Mouse (Mus musculus) olfactory bulb, adult 2 months (tissue): ENCODE results near the gene Cacna2d4.

Source experiments
- CTCF ChIP-seq: fragments of 200-500 bp; IDR thresholded peaks from 2 replicates; pipeline ENCODE4 v1.5.1; 2012; ENCODE audit warnings: low read depth, mild to moderate bottlenecking, low read length, moderate library complexity; ENCODE audit not compliant: insufficient read depth
- POLR2A ChIP-seq: fragments of 200-500 bp; IDR thresholded peaks from 2 replicates; pipeline ENCODE4 v1.6.1; 2012; ENCODE audit warnings: mild to moderate bottlenecking, low read depth, low read length, moderate library complexity; ENCODE audit not compliant: insufficient read depth

GRCm38 (mm10) chr6:119333202-119333601, 96.9 kb downstream of the Cacna2d4 start:
- TF ChIP-seq CTCF, result no peak
- TF ChIP-seq POLR2A, result no peak
